Mouse (Mus musculus): ENCODE data around the gene Podxl2. TPM values are rescaled to one million over a fixed set of nuclear protein-coding genes. Genes with fewer than 3 reads are reported as not detected.

Gene Podxl2
- total RNA-seq, 2 experiments from 2014 or later: 160 to 165 TPM

DNA sequence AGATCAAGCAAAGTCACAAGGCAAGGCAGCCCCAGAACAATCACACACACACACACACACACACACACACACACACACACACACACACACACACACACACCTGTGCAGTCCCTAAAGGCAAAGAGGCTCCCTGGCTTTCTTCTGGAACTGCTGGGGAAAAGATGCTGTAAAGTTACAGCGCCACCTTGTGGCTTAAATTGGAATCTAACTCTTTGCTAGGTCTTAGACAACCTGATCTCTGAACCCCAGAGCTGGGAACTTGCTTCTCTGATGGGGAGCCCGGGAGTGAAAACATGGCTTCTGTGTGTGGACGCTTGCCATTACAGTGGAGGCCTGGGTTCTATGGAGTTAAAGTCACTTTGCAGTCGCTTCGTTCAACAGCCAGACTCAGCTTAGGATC is 19.2 kb downstream of the Podxl2 start:
- no peak overlapping the region for H3K27ac ChIP-seq
- H3K4me3 ChIP-seq: no peak overlapping the region
- peak; percentile 78 for TF ChIP-seq CTCF (conservative IDR thresholded peaks at IDR 0.05)
- peak; percentile 52 to 79 for DNase-seq (ENCODE audit: low spot score in 2 of 2)

DNA sequence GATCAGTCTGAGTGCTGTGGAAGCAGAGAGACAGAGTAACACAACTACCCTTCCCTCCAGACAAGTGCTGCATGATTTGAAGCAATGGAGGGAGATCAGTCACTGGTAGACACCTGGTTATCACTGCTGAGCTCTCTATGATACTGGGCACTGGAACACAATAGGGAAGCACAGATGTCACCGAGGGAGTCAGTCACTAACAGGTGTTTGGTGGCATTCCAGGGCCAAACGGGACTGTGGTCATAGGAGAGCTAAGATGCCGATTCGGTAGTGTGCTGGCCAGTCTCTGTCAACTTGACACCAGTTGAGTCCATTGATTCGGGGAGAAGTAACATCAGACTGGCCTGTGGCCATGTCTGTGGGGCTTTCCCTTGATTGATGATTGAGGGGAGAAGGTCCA is 20.3 kb downstream of the Podxl2 start:
- H3K4me3 ChIP-seq: no peak overlapping the region
- no peak for DNase-seq (ENCODE audit: low spot score in 2 of 2)
- TF ChIP-seq CTCF (conservative IDR thresholded peaks at IDR 0.05): no peak

DNA sequence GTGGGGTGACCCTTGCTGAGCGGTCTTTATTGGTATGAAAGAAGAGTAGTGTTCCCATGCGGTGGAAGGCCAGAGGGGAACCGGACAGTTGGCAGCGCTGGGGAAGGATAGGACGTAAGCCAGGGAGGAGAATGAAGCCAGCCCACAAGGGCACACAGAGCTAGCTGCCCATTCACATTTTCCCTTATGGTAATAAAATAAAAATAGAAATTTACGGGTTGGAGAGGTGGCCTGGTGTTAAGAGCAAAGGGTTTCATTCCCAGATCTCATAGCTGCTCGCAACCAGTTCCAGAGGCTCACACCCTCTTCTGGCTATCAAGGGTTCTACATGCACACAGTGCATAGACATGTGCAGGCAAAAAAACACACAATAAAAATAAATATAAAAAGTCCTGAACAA is 24.8 kb downstream of the Podxl2 start:
- DNase-seq (ENCODE audit: low spot score in 2 of 2): no peak
- peak; percentile 56 for TF ChIP-seq CTCF (conservative IDR thresholded peaks at IDR 0.05)
- Histone ChIP-seq H3K4me3 (no peak overlapping the region), H3K27ac (no peak overlapping the region)

More for the DNA sequence above, 20.3 kb downstream of the Podxl2 start:
- no peak overlapping the region for H3K27ac ChIP-seq

DNA sequence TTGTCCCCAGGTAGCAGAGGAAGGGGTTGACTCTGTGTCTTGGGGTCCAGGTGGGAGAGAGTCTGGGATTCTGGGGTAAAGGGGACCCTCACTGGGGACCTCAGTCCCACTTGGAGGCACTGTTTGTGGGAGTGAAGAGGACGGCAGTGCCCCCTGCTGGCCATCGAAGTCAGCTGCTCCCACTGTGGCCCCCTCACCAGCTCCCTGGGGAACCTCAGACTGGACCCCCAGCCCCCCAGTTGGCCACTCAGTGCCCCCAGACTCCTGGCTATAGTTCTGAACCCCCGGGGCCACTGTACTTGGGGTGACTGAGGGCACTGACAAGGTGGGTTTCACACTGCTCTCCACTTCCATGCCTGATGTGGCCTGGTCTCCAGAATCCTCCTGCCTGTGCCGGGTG is 25.6 kb downstream of the Podxl2 start:
- TF ChIP-seq CTCF (conservative IDR thresholded peaks at IDR 0.05): peak; percentile 78
- DNase-seq (ENCODE audit: low spot score in 2 of 2): no peak
- Histone ChIP-seq H3K27ac (no peak overlapping the region), H3K4me3 (no peak overlapping the region)

DNA sequence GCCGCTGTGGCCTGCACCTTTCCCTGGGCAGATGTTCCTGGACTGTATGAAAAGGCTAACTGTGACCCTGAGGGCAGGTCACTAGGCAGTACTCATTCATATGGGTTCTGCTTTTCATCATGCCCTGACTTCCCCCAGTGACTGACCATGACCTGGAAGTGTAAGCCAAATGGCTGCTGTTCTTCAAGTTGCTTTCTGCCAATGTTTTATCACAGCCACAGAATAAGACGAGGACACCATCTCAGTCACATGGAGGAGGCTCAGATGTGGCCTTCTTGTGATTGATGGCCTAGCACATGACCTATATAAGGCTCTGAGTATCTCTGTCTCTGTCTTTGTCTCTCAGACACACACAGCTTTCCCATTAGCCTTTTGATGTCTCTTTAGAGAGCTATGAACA is 27.3 kb downstream of the Podxl2 start:
- DNase-seq (ENCODE audit: low spot score in 2 of 2): no peak
- TF ChIP-seq CTCF (conservative IDR thresholded peaks at IDR 0.05): no peak
- Histone ChIP-seq H3K27ac (no peak overlapping the region), H3K4me3 (no peak overlapping the region)

DNA sequence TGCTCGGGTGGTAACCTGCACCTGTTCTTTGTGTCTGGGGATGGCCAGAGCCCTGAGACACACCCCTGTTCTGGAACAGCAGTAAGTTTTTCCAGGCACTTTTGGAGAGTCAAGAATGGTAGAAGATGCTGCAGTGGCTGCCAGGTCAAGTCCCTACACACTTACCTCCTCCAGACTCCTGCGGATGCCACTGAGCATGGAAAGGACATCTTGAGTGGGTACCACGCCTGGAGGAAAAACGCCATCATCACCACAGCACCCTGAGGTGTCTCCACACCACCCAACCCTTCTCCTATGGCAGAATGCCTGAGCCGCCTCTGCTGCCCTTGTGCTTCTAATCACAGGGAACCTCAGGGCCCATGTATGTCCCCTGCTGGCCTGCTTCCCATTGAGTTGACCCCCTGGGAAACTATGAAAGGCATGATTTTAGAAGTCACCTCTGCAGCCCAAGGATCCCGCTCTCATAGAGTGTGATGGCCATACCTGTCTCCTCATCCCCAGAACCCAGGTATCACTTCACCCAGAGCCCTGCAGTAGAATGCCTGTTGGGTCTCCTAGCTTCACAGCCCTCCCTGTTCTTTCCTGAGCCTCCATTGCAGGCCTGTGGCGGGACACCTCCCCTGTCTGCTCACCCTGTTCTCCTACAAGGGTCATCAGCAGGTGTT is 29.8 kb downstream of the Podxl2 start:
- no peak overlapping the region for H3K4me3 ChIP-seq
- TF ChIP-seq CTCF (conservative IDR thresholded peaks at IDR 0.05): no peak
- no peak overlapping the region for H3K27ac ChIP-seq
- no peak for DNase-seq (ENCODE audit: low spot score in 2 of 2)

DNA sequence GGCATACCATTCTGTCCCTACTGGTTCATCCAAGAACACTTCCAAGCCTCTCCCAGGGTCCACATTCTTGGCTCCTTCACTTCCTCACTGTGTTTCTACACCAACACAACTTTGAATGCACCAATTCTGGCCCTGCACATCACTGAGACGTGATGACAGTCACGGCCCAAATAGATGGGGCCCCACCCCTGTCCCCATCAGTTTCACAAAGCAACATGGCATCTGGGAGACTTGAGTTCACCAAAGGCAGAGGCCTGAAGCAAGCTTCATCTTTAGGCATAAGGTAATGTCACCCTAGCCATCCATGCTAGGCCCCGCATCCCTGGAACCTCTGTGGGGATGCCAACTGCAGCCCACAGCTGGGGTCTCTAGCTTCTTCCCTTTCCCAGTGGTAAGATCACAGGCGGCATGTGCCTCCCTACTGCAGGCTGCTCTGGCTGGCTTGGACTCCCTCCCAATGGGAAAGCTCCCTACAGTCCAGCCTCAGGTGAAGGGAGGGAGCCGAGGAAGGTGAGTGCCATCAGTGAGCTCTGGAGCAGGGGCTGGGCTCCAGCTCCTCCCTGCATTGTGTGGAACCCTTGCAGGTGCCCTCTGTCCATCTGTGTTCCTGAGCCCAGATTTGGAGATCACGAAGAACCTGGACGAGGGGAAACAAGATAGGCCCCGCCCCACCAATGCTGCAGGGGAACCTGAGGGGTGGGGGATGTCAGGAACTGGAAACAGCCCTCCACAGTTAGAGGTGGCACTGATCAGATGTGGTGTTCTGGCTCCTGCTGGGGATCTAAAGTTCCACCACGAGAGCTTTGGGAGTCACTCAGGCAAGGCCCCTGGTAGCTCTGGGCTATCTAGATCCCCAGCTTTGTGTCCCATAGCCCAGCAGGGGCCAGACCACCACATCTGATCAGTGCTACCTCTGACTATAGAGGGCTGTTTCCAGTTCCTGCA is 30.8 kb downstream of the Podxl2 start:
- Histone ChIP-seq H3K27ac (no peak overlapping the region), H3K4me3 (no peak overlapping the region)
- TF ChIP-seq CTCF (conservative IDR thresholded peaks at IDR 0.05): no peak
- DNase-seq (ENCODE audit: low spot score in 2 of 2): no peak

DNA sequence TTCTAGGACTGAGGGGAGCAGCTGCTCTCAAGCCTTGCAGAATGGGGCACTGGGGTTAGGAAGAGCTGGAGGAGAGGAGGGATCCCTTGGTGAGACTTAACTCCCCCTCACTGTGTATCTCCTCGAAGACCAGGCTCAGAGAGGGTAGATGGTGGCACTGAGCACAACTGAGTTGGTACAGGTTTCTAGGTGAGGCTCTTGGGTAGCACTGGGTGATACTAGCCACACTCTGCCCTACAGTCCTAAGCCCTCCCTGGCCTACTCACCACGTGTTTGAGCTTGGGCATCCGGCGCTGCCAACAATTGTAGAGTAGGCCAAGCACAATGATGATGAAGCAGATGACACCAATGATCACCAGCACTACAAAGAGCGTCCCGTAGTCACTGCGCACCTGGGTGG is 31.6 kb downstream of the Podxl2 start:
- Histone ChIP-seq H3K27ac (peak overlapping the region; percentile 97), H3K4me3 (peak overlapping the region; percentile 96)
- TF ChIP-seq CTCF (conservative IDR thresholded peaks at IDR 0.05): 0 out of 2 replicates have a peak, but pooled peaks have one; percentile 5
- DNase-seq (ENCODE audit: low spot score in 2 of 2): no peak

DNA sequence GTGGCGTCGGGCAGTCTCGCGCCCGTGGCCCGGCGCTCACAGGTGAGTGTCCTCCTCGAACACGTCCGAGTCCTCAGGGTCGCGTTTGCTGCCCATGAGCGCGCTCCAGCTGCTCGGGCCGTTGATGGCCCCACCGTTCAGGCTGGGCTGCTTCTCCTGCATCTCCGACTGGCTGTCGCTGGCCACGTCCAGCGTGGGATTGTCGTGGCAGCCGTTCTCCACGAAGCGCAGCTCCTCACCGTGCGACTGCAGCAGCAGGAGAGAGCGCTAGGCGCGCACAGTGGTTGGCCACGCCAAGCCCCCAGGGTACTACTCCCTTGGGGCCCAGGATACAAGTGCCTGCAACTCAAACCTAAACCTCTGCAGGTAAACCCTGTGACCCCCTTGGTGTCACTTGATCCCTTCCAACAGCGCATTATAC is 32.1 kb downstream of the Podxl2 start:
- TF ChIP-seq CTCF (conservative IDR thresholded peaks at IDR 0.05): no peak; the same call in 1 of the 2 replicates
- H3K27ac ChIP-seq: peak overlapping the region; percentile 97
- DNase-seq (ENCODE audit: low spot score in 2 of 2): peak in 1 of 2 experiments; percentile 42

DNA sequence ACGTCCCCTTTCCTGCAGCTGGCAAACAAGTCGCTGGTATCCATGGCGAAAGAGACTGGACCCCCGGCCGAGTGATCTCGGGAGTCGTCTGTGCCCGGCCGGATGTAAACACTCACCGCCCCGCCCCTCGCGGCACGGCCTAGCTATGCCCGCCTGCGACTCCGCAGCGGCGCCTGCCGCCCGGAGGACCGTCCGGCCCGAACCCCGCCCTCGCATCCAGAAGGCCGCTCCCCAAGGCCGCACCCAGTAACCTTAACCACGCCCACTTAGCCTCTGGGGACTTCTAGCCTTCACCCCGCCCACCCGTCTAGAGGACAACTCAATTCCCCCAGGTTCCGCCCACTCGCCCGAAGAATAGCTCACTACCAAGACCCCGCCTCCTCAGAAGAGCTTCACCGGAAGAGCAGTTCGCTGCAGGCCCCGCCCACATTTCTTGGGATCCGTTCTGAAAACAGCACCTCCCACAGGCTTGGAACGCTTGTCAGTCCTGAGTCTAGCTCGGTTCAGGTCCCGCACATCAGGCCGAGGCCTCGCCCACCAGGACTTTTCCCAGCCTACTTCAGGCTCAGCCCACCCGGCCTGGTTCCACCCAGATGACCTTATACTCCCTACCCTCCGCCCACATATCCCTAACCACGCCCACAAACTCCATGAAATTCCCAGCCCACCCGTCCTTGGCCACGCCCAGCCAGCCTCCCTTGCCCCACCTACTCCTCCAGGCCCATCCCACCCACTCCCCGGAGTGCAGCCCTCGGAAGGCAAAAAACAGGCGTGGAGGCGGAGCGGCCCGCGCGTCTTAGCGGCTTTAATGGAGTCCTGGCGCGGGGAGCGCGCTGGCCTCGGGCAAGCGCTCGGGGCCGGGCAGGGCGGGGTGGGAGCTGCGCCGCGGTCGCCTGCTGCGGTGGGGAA is 32.8 kb downstream of the Podxl2 start, which contains the start of gene Abtb1:
Abtb1 (minus strand) TSS at position 204 of the 909 bp plus-strand sequence.
- peak; percentile 99 for DNase-seq (ENCODE audit: low spot score in 2 of 2)
- H3K27ac ChIP-seq: peak within 1 kb of the TSS; percentile 97
- TF ChIP-seq CTCF (conservative IDR thresholded peaks at IDR 0.05): peak; percentile 78
- H3K4me3 ChIP-seq: peak within 1 kb of the TSS; percentile 96

More for the DNA sequence above, 32.1 kb downstream of the Podxl2 start:
- H3K4me3 ChIP-seq: peak overlapping the region; percentile 96

DNA sequence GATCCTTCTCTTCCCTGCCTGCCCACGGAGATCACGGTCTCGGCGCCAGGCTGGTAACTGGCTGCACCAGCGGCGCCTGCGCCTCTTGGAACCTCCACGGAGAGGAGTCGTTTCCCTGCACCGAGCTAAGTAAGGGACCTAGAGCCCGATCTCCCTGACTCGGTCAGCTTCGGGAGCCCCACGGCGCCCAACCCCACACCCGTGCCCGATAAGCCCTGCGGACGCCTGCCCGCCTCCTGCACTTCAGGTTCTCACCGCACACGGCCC is 33.4 kb downstream of the Podxl2 start:
- Histone ChIP-seq H3K4me3 (peak overlapping the region; percentile 96), H3K27ac (peak overlapping the region; percentile 97)
- no peak for TF ChIP-seq CTCF (conservative IDR thresholded peaks at IDR 0.05)
- DNase-seq (ENCODE audit: low spot score in 2 of 2): no peak

DNA sequence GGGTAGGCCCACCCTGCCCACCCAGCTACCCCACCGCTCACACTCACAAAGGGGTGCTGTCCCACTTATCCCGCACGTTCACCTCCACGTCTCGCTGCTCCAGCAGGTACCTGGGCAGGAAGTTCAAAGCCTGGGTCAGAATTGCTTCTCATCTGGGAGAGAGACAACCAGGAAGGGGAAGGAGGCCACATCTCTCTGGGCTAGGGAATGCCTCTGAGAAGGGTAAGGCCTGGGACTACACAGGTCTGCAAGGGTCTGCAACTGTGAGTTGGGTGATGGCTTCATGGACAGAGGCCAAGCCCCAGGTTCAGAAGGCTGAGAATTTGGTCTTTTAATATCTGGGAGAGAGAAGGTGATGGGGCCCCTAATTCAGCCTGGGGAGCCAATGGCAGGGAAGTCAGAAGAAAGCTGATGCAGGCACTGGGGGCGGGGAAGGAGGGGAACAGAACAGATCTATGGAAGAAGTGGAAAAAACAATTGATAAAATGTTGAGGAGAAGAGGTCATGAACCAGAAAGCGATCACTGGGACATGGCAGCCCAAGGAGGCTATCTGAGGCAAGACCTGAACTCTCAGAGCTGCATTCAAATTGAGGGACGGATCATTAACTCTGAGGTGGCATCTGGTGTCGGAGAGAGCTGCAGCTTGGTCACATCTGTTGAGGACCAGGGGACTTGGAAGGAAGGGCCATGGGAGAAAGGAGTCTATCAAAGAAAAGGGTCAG is 33.9 kb downstream of the Podxl2 start:
- peak overlapping the region; percentile 97 for H3K27ac ChIP-seq
- peak overlapping the region; percentile 96 for H3K4me3 ChIP-seq
- DNase-seq (ENCODE audit: low spot score in 2 of 2): no peak
- TF ChIP-seq CTCF (conservative IDR thresholded peaks at IDR 0.05): no peak
